Mouse (Mus musculus): ENCODE measurements at regions not wholly inside any gene's neighbourhood (a gene's known extent, or its start where the extent isn't known, plus 50 kb on each side); places are given as distances from the start of the nearest gene placed in this dataset.

DNA sequence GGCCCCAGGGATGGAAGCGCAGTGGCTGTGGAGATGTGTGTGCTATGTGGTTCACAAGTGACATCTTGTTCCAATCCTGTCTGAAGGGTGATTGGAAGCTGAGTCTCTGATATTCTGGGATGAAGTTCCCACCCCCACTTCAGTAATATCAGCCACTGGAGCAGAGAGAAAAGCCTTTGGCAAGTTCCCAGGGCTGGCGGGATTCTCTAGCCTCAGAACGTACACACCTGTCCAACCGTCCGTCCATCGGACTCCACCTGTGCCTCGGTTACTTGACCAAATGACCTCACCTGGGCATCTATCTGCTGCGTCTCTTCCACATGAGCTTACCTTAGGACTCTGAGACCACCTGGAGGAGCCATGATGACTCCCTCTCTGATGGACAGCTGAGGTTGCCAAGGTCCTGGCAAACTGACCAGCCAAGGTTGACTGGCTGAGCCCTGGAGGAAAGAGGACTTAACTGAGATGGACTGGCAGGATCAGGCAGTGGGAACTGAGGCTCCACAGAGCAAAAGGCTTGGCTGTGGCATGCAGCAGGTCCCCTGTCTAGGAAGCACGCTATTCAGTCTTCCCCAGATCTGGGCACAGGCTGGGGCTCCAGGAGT, 152.5 kb upstream of the A530016L24Rik start:
- DNase-seq (ENCODE audit: low spot score), result no peak

DNA sequence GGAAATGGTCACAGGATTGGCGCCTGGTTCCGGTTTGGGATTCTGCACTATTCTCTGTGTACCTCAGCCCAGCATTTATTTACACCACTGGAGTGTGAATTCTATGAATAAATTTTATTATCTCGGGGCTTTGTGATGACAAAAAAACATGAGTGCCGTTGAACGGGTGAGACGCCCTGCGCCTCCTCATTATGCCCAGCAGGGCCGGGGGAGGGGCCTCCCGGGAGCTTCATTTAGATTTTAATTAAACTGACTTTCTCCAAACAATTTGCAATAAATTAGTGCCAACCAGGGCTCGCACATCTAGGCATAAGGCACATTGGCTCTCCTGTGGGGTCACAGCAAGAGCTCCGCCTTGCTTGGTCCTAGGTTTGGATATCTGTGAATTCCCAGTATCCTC, 151.8 kb upstream of the A530016L24Rik start:
- DNase-seq (ENCODE audit: low spot score), result no peak

DNA sequence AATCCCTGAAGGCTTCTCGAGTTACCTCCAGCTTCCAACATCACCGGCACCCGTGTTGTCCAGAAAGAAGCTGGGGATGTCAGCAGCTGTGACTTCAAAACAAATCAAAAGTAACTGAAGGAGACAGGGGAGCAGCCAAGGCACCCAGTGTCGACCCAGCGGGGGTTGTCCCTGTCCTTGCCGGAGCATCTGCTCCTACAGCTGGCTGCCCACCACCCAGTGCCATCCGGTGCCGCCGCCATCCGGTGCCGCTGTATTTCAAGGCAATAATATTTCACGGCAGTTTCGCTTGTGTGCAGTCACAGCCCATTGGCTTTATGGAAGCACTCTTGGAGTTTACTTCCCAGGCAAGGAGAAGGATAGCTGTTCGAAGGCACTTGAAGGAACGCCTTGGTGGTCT, 150.3 kb upstream of the A530016L24Rik start:
- DNase-seq (ENCODE audit: low spot score), result no peak

DNA sequence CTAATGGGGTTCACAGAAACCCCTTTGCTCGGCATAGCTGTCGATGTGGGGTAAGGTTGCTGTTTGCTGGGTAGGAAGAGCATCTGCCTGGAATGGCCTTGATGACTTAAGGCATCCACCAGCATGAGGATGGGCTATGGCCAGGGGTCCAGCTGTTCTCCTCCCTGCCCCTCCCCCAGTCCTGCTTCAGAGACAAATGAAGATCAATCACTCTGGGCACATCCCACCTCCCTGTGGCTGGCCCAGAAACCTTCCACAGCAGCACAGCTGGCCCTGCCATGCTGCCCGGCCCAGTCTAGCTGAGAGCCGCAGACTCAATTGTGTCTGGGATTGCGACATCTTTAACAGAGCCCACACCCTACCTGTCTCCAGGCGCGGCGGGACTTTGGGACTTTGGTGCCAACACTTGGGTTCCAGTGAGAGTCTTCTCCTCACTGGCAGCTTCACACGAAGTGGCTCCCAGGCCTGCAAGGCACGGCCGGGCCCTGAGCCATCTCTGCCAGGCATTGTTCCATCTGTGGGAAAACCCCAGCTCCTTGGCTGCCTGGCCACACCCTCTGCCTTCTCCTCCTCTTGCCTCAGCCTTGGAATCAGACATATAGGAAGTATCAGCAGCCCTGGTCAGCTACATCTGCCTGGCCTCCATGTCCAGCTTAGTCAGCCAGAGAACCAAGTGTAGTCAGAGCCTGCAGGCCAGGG, 149.6 kb upstream of the A530016L24Rik start:
- DNase-seq (ENCODE audit: low spot score), result no peak

DNA sequence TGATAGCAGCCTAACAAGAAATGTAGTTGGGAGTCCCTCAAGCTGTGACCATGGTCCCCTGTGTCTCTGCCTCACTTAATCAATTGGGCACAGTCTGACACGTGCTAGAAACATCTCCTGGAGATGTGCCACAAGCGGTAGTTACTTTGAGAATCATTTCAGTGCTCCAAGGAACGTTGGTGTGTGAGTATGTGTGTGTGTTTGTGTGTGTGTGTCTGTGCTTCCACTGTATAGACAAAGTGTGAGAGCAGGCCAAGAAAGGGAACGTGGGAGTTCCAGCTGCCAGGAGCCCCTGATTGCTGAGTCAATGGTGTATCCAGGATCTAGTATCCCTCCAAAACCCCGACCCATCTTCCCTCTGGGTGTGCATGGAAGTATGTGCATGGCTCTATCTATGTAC, 149.0 kb upstream of the A530016L24Rik start:
- no peak for DNase-seq (ENCODE audit: low spot score)

DNA sequence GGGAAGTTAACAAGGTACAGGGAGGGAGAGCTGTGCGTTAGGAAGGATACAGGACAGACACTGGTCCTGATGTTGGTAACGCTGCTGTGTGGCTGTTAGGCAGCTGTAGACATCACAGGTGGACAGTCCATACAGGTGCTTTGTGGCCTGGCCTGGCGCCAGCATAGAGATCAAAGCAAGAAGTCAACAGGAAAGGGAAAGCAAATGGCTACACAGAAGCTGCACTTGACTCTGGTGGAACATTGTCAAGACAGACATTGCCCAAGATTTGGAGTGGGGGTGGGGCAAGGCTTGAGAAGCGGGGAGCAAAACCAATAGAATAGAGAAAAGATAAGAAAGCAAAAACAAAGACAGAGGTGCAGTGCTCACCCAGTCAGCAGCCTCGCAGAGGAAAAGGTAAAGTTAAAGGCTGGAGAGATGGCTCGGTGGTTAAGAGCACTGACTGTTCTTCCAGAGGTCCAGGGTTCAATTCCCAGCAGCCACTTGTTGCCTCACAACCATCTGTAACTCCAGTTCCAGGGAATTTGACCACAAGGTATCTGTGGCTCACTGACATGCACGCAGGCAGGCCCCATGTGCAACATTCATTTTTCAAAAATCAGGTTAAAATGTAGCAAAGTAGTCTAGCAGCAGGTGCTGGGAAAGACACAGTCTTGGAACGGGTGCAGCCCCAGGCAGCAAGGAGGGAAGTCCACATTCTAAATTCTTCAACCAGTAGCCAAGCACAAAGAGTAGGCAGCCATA, 147.3 kb upstream of the A530016L24Rik start:
- DNase-seq (ENCODE audit: low spot score), result no peak

DNA sequence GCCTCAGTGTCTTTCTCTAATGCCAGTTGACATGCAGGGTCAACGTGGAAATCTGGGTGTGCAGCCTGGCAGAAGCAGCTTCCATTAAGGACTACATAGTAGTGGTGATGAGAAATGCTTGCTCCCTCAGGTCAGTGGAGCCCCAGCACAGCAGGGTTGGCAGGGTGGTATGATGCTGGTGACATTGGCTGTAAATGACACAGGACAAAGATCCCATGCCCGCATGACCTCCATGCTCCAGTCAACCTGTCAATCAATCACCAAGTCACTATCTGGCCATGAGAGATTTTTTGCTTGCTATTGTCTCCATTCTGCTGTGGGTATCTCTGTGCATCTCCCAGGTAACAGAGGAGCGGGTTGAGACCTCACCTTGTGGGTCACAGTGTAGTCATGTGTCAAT, 146.2 kb upstream of the A530016L24Rik start:
- DNase-seq (ENCODE audit: low spot score), result no peak

DNA sequence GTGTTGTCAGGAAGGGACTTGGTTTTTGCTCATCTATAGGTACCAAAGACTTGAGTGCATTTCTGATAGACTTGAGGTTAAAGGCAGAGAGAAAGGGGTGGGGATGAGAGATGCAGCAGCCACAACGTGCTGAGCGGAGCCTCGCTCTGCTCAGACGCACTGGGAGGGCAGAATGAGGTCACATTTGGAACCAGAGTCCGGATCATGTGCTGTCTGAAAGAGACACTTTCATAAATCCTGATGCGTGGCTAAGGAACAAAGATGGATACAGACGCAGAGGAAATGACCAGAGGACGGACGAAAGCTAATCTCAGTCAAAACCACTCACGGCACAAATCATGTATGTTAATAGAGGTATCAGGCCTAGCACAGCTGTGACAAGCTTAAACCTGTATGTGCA, 145.0 kb upstream of the A530016L24Rik start:
- DNase-seq (ENCODE audit: low spot score), result no peak

DNA sequence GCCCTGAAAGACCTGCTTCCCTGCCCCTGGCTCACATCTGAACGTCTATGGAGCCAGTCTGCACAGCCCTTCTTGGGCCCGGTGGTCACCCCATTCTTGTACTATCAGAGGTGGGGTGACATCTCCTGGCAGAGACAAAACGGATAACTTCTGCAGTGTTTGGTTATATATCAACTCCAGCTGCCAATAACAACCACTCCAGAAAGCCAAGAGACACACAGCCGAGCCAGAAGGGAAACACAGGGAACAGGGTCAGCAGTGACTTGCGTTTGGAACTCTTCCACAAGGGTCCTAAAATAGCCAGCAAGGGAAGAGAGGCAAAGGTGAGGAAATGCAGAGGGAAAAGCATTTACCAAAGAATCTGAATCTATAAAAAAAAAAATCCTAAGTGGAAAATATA, 143.5 kb upstream of the A530016L24Rik start:
- no peak for DNase-seq (ENCODE audit: low spot score)

DNA sequence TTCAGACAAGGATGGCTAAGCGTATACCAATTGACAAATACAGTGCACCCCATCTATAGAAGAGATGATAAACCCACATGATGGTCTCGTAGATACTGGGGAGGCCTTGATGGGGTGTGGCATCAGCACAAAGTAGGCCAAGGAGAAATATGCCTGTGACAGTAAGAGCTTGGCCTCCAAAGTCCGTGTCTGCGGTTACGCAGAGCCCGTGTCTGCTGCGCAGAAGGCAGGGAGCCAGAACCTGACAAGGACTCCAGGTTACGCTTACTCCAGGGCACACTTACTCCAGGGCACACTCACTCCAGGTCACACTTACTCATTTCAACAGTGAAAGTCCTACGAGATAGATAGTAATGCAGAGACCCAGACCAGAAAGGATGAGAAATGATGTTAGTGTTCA, 141.1 kb upstream of the A530016L24Rik start:
- no peak for DNase-seq (ENCODE audit: low spot score)

DNA sequence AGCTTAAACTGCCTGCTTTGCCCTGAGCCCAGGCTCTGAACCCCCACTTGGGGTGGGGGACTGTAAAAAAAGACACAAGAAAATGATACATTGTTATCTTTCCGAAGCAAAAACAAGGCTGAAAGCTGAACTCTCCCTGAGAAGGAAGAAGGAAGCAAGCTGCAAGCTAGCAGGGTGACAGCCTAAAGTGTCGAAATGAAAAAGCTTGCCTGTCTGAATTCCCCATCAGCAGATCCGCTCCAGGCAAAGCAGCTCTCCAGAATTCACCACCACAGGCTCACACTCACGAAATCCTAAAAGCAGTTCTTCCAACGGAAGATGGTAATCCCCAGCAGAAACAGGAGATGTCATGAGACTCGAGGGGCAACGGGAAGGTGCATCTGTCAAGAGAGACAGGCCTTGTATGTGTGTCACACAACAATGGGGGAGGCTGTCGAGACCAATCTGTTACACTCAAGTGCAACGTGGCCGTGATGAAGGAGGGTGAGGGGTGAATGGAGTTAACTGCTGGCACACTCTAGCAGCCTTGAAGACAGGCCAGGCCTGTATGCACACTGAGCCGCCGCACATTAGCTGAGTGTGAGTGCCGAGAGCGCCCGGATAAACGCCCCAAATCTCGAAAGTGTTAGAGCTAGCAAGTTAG, 139.5 kb upstream of the A530016L24Rik start:
- no peak for DNase-seq (ENCODE audit: low spot score)

DNA sequence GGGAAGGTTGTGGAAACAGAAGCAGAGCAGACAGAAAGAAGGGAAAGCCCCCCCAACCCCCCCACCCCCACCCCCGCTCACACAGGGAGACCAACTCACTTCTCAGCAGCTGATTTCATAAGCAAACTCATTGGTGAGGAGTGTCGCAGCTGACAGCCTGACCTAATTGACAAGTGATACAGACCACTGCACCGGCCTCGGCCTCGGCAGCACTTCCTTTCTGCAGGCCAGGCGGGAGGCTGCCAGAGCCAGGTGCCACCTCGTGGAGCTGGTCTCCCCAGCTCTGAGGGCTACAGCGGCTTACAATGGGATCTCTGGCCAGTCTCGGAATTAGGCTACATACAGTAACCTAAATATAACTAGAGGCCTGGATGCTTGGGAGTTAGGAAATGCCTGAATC, 138.5 kb upstream of the A530016L24Rik start:
- DNase-seq (ENCODE audit: low spot score), result no peak

DNA sequence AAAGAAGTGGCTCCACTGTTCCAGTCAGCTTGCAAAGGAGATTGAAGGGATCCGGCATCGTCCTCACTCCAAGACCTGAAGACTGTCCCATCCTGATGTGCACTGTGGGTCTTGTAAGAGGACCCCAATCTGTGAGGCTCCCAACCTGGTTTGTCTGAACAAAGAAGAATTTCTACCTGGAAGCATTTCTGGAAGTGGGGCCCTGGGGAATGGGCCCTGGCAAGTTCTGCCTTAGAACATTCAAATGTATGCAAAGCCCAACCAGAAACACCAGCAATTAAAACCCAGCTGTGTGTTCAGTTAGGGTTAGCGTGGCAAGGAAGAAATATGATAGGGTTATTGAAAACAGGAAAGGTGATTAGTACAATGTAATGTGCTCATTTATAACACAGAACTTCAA, 125.9 kb upstream of the A530016L24Rik start:
- DNase-seq (ENCODE audit: low spot score), result no peak

DNA sequence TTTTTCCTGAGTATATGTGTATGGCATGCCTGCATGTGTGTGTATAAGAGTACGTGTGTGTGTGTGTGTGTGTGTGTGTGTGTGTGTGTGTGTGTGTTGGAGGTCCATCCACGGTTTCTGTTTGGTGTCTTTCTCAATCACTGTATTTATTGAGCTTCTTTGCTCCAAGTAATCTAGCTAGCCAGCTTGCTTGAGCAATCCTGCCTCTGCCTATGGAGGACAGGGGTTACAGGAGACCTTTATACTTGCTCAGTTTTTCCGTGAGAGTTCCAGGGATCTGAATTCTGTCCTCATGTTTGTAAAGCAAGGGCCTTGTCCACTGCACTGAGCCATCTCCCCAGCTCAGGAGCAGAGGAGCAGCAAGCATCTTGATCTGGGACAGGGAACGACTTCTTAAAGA, 122.0 kb upstream of the A530016L24Rik start:
- no peak for DNase-seq (ENCODE audit: low spot score)

DNA sequence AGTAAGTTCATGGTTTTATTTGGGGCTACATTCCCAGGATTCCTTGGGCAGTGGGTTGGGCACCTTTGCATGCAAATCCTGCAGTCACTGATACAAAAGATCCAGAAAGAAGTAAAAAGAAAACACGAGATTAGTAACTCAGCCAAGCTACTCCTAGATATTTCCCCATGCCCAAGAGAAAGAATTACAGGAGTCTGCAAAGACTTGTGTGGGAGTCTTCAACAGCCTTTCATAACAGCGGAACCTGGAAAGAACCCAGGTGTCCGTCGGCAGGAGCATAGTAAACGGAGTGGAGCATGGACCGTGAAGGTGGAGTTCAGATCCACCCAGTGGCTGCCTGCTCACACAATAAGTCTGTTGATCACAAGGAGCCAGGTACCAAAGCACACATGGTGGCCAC, 121.1 kb upstream of the A530016L24Rik start:
- no peak for DNase-seq (ENCODE audit: low spot score)

DNA sequence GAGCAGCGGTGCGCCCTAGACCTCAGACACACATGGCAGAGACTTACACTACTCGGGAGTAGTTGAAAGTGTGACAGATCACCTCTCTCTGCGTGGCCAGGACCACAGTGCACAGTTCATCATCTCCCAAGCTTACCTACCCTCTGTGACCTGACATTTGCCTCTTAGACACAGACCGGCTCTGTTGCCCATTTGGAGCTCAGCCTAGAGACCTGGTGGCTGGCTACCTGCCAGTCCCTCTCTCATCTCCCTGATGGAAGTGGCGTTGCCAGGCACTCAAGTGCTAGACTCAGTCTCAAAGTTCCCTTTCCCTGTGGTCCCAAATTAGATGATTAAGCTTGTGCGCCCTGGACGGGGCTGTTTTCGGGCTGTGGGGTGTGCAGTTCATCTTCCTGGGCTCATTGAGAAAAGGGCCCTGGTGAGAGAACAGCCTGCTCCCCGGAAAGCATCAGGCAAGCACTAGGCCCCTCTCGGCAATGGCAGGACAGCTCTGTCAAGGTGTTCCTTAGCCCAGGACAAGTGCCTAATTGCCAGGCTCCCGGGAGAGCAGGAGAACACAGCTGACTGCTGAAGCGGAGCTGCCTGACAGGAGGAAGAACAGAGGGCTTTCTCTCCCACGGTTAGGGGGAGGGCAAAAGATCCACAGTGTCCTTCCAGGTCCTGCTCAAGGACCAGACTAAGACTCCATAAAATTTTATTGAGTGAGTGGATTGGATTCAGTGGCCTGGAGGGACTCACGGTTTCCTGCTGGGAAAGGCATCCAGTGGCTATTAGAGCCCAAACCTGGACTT, 119.5 kb upstream of the A530016L24Rik start:
- no peak for DNase-seq (ENCODE audit: low spot score)

DNA sequence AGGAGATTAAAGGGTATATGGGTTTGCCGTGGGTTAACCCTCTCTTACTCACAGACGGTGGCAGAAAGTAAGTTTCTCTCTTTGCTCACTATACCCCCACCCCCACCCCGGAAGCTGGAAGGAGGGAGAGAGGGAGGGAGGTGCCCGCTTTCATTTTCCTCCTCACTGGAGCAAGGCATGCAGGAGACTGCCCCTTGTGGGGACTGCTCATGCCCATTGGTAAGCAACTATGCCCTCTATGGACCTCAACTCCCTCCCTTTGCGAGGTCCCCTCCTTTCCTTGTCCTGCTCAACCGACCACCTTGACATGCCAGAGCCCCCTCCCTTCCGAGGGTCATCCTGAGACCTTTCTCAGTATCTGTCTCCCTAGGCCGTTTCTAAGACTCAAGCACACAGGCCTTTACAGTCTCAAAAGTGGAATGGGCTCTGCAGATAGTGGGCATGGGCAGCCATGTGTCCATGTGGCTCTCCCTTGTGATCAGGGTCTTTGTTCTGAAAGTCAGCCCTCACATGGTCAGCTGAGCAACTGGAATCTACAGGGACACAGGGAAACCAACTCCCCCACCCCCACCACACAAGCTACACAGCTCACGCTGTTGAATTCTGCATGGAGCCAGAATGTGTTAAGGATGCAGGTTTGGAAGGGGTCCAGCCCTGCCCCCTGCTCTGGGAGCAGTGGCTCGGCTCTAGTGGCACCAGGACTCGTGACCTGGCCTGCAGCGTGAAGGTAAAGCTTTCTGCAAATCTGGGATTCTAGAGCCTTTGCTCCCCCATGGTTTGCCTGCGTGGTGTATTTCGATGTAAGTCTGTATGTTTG, 116.8 kb upstream of the A530016L24Rik start:
- DNase-seq (ENCODE audit: low spot score), result no peak

DNA sequence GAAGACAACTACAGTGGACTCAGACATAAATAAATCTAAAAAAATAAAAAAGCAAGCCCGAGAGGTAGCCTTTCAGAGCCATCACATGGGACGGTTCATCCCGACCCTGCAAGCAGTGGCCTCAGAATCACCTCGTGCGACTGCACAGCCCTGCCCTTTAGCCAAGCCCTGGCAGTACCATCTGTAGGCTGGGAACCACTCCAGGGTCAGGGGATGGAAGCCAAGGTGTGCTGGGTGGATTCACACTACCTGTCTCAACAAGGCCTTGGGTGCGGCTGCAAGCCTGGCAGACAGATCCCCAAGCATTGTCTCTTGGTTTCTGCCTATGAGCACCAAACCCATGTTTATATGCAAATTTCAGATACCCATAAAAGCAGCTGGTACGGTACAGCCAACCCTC, 115.3 kb upstream of the A530016L24Rik start:
- DNase-seq (ENCODE audit: low spot score), result no peak

DNA sequence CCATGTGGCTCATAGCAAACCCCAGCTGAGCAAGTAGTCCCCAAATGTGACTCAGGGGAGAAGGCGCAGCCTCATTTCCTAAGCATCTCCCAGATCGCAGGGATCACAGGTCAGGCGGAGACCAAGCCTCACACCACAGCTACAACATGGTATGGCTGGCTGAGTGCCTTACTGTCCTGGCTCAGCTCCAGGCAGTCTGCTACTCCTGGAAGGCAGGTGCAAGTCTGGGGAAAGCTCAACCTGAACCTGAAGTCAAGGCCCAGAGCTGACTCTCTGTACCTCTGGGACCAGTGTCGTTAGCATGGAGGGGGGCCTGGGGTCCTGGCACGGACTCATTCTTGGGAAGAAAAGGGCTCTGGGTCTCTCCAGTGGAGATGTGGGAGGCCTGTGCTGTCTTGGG, 113.0 kb upstream of the A530016L24Rik start:
- no peak for DNase-seq (ENCODE audit: low spot score)

DNA sequence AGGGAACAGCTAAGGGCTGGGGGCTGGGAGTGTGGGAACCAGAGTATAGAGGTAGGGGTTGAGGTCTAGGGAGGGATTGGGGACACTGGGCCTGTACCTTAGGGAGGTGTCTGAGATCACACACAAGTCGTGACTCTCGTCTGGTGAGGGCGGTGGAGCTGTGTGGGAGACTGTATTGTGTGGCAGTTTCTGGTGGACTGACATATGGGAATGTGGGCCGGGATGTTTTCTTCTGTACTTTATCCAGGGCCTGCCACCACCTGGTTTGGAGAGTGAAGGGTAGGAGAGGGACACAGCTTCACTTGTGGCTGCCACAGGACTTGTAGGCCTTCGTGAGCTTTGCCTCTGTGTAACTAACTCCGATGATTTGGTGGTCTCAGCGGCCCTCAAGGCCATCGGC, 112.5 kb upstream of the A530016L24Rik start:
- no peak for DNase-seq (ENCODE audit: low spot score)

Data from c-Kit-positive CD71-positive TER-119-positive erythroid progenitor cells, embryonic 14.5 days (primary cell).